Mouse (Mus musculus) layer of hippocampus, adult 2 months (tissue): ENCODE results near the gene Clrn1. TPM values are rescaled to one million over a fixed set of nuclear protein-coding genes. Genes with fewer than 3 reads are reported as not detected.
A peak's percentile ranks its signal among the peaks of the same experiment; 100 is the strongest.

Experiments used
- DNase-seq, 2 experiments: peaks; one replicate each; pipeline ENCODE4 v3.0.0; 2022; ENCODE audit warnings: low spot score in 2 of 2
- H3K27ac ChIP-seq: fragments of 200-600 bp; 2 replicates; pipeline ENCODE4 v1.8.1; 2022
- H3K4me3 ChIP-seq: fragments of 200-600 bp; 2 replicates; pipeline ENCODE4 v1.8.1; 2022; ENCODE audit warnings: mild to moderate bottlenecking
- CTCF ChIP-seq: fragments of 200-600 bp; conservative IDR thresholded peaks from 2 replicates; pipeline ENCODE4 v1.8.1; 2022; ENCODE audit warnings: antibody characterized with exemption, mild to moderate bottlenecking, moderate library complexity
- total RNA-seq, 2 experiments: library from RNA; stranded (reverse); gene quantifications; 2 replicates each; pipeline ENCODE4 v1.2.3; 2021

Clrn1 gene
- total RNA-seq, 2 experiments from 2014 or later = 1.3 to 1.6 TPM

DNA sequence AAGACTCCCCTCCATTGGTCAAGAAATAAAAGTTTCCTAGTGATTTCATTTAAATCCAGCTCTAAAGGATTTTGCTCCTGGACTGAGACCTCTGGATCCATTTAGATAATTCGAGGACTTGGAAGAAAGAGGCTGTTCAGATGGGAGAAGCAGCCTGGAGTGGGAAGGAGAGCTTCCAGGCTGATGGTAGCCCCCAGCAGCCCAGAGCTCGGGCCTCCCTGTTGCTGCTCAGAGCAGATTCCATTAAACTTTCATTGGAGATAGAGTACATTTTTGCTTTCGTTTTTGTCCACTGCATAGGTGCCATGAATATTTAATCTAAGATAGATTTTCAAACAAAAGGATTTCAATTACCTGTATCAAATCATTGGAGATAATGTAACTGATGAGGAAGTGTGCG, 62.9 kb downstream of the Clrn1 start, which contains the start of gene Mindy4b-ps:
Gene Mindy4b-ps, minus strand, starts transcription at position 101 of the 400 bp plus-strand sequence.
- Histone ChIP-seq H3K27ac (no peak within 1 kb of the TSS), H3K4me3 (no peak within 1 kb of the TSS)
- no peak for DNase-seq
- TF ChIP-seq CTCF = no peak

DNA sequence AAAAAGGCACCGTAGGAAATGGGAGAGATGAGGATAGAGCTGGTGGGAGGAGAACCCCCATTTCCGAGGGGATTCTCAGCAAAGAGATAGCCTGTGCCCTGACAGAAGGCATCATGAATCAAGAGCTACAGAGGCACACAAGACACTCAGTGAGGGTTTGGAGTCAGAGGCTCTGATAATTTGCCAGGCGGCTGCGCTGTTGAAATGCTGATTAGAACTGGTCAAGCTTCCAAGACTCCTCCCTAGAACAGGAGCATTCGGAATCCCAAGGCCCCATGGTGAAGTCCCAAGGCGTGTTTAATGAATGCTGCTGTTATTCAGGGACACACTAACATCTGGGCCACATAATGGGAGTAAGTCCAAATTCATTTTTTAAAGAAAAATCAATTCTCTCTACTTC, 67.8 kb downstream of the Clrn1 start:
- no peak for TF ChIP-seq CTCF
- Histone ChIP-seq H3K4me3 (no peak overlapping the region), H3K27ac (peak overlapping the region; percentile 62)
- DNase-seq = no peak

DNA sequence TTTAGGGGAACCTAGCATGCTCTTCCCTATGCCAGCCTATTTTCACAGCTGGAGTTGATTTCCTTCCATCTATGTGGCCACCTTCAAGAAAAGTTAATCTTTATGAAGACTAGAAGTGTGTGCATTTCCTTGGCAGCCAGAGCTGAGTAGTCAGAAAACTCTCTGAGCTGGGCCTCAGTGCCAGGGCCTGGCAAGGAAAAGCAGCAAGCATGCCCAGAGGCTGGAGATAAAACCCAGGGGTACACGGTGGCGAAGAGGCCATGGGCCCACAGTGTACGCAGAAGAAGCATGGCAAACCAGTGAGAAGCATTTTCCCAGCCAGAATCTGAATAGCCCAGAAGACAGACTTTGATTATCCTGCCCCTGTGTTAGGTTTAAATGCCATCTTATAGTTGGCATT, 70.9 kb downstream of the Clrn1 start:
- no peak overlapping the region for H3K4me3 ChIP-seq
- no peak for DNase-seq
- no peak for TF ChIP-seq CTCF
- no peak overlapping the region for H3K27ac ChIP-seq

DNA sequence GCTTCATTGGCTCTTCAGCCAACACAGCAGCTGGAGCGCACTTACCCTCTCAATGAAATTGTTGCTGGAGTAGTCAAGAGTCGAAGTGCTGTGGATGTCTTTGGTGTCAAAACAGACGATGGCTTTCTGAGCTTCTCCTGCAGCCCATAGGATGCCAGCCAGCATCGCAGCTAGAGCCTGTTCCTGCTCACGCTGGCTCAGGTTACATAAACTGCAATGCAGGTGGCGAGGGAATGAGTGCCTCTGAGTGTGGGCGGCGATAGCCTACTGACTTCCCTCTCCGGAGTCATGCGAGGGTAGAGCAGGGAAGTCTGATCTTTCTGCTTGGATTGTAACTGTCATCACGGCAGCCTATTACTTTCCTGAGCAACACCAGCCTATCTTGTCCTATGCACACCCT, 74.8 kb downstream of the Clrn1 start:
- H3K27ac ChIP-seq = 0 out of 2 replicates have a peak overlapping the region, but pooled peaks have one; percentile 36
- no peak for DNase-seq
- H3K4me3 ChIP-seq = no peak overlapping the region; the same call in 1 of the 2 replicates
- no peak for TF ChIP-seq CTCF

DNA sequence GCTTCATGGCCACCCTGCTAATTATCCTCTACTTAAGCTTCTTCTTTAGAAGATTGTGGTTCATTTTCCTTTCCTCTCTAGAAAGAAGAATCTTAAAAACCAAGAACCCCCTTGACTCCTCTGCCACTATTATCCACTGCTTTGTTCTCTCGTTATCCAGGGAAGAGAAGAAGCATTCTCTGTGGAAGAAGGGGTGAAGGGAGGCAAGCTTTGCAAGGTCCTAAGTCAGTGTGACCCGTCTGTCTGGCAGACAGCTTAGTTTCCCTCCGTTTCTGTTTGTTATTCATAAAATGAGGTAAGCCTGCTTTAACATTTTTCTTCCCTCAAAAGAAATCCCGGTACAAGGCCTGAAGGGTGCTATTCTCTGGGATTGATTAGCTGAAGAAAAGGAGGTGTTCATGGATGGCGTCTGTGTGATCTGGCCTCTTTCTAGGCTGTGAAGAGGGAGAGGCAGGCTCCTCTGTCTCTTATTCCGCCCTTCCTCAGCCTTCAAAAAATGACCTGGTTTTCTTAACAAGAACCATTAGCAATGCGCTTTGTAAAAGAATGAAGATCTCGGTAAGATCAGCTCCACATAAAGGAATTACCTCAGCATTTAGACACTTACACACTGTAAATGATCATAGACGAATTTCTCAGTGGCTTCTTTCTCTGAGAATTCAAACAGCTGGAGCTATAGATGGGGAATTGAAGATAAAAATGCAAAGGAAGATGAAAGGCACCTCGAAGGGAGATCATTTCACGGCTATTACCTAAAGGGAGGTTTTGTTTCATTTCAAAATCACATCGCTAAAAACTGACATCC, 75.8 kb downstream of the Clrn1 start:
- DNase-seq = no peak
- Histone ChIP-seq H3K4me3 (no peak overlapping the region), H3K27ac (no peak overlapping the region)
- TF ChIP-seq CTCF = no peak

DNA sequence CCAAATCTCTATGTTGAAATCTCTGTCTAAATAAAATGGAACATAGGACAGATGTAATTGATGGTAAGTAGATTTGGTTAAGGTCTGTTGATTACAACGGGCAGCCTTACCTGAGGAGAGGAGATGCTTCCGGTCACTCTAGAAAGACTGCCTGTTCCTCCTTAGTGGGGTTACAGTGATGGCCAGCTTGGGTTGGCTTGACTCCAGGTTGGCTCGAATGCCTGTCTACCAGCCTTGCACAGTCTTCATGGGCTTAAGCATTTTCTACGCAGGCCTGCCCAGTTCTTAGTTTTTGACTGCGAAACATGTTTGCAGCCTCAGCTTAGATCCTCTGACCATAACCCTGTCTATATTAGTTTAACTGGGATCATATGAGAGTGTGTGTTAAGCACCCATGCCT, 76.5 kb downstream of the Clrn1 start:
- no peak for DNase-seq
- no peak for TF ChIP-seq CTCF
- Histone ChIP-seq H3K4me3 (no peak overlapping the region), H3K27ac (no peak overlapping the region)

DNA sequence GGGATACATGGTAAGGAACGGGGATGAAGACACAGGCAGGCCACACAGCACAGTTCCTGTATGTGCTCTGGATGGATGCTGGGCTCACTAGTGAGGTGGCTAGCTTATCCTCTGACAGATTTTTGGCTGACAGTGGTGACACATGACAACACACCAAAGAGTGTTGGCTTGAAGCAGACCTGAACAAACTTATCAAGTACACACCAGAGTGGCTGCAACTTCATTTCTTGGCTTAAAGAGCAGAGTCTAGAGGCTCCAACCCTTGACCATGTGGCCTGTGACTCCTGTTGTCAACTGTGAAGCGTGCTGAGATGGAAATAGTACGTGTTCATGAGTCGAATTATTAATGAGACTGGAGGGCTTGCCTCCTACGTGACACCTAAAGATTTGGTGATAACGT, 80.4 kb downstream of the Clrn1 start:
- DNase-seq = no peak
- no peak for TF ChIP-seq CTCF
- H3K27ac ChIP-seq = no peak overlapping the region

DNA sequence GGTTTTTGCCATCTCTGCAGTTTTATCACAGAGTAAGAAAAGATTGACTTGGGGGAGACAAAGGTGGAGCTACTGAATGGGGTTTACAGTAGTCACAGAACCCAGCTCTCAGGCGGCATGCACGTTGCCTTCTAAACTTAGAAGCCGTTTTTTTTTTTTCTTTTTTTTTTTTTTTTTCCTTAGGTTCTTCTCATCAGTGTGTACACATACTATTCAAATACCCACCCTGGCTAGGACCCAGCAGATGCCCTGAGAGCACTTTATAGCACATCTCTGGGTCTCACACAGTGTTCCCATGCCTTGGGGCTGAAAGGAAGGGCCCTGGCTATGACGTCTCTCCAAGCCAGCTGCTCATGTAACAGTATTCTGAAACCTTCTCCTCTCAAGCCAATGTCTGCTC, 86.5 kb downstream of the Clrn1 start:
- no peak for DNase-seq
- TF ChIP-seq CTCF = no peak
- no peak overlapping the region for H3K4me3 ChIP-seq
- no peak overlapping the region for H3K27ac ChIP-seq

More for the DNA sequence above, 80.4 kb downstream of the Clrn1 start:
- no peak overlapping the region for H3K4me3 ChIP-seq

DNA sequence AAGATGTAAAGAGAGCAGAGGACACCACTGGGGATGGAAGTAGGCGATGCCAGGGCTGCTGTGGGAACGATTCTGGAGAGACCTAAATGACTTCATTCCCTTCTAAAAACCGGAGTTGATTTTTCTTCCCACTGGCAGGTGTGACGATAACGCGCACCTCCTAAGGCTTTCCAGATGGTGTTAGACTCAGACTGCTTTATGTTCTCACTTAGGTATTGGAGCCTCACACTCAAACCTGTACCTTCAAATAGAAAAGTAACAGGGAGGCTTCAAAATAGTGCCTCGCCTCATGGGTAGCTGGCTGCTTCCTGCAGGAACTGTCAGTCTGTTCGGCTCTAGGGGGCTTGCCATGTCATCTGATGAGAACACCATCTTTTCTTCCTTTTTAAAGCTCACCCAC, 86.9 kb downstream of the Clrn1 start:
- Histone ChIP-seq H3K4me3 (no peak overlapping the region), H3K27ac (no peak overlapping the region)
- DNase-seq = no peak
- TF ChIP-seq CTCF = no peak

Other genes with a start within 250 kb of the Clrn1 start
- gene Erich6, start 248.1 kb downstream of the Clrn1 start, total RNA-seq = 1 to 10 TPM; 1.3 to 1.7 TPM
- gene Siah2, start 192.9 kb downstream of the Clrn1 start, total RNA-seq = 10 to 100 TPM; 16.0 to 18.4 TPM
- gene Mindy4b-ps, start 63.0 kb downstream of the Clrn1 start, total RNA-seq = 1 to 10 TPM; 1.5 to 2.2 TPM
- 10 to 100 TPM; 54.2 to 61.6 TPM for gene Med12l, start 120.5 kb upstream of the Clrn1 start, total RNA-seq
- gene Gpr171, start 216.5 kb upstream of the Clrn1 start, total RNA-seq = not detected